Mouse (Mus musculus) erythroid progenitor cell, adult 5-6 weeks (primary cell): Measurements from ENCODE around the gene Gm15114. TPM values are rescaled to one million over a fixed set of nuclear protein-coding genes. Genes with fewer than 3 reads are reported as not detected.
"Not testable (repeated sequence)": the region's sequence is repeated elsewhere in the genome, so short reads cannot be mapped to it uniquely, and the experiment has no call there.

Source experiments
- ATAC-seq: replicated peaks from 2 replicates; pipeline ENCODE4 v1.8.0; 2016; ENCODE audit warnings: moderate number of reproducible peaks, mild to moderate bottlenecking, moderate TSS enrichment, inconsistent platforms; ENCODE audit not compliant: poor library complexity, low FRiP score, severe bottlenecking
- total RNA-seq, 2 experiments: library from RNA; stranded (forward) in 1 of 2; stranded (reverse) in 1 of 2; fragments of 150-400 nt in 1 of 2; fragments of 186-747, 209-891 nt in 1 of 2; gene quantifications; 2 replicates each; pipeline versions ENCODE4 v1.2.3 to v1.2.4; 2015 to 2017; ENCODE audit warnings: low replicate concordance in 2 of 2

Gm15114 gene
- total RNA-seq (2015; ENCODE audit: low replicate concordance) (not detected in 2 replicates), total RNA-seq (2017; ENCODE audit: low replicate concordance) (not detected in 2 replicates)

GRCm38 (mm10) chrX:148488649-148489048, at the start of gene Gm15114:
Gene Gm15114 (plus strand): TSS chrX:148488949.
- ATAC-seq: not testable (repeated sequence)

Other genes starting within 250 kb of the Gm15114 start
- not detected in 2 replicates for gene Gm8334, start 126.2 kb downstream of the Gm15114 start, total RNA-seq (2015; ENCODE audit: low replicate concordance)
- not detected in 2 replicates for gene Gm8334, start 126.2 kb downstream of the Gm15114 start, total RNA-seq (2017; ENCODE audit: low replicate concordance)
- gene Gm15127, start 174.6 kb downstream of the Gm15114 start, total RNA-seq (2015; ENCODE audit: low replicate concordance): not detected in 2 replicates
- gene Gm15127, start 174.6 kb downstream of the Gm15114 start, total RNA-seq (2017; ENCODE audit: low replicate concordance): not detected in 2 replicates